Mouse (Mus musculus): ENCODE measurements around the gene Gm10392.

GRCm38 (mm10) chr11:77500361-77501325 lies 18.4 kb downstream of the Gm10392 start:
- TF ChIP-seq CTCF (conservative IDR thresholded peaks at IDR 0.05; ENCODE audit: insufficient read depth, insufficient read length, low read depth, low read length), result no peak
- TF ChIP-seq POLR2A (IDR thresholded peaks at IDR 0.05; ENCODE audit: low read depth, low read length), result no peak

Measured in kidney, adult 2 months (tissue).